Comparison of ENCODE assay signal across 8 mouse cellular contexts in the genomic region with DNA sequence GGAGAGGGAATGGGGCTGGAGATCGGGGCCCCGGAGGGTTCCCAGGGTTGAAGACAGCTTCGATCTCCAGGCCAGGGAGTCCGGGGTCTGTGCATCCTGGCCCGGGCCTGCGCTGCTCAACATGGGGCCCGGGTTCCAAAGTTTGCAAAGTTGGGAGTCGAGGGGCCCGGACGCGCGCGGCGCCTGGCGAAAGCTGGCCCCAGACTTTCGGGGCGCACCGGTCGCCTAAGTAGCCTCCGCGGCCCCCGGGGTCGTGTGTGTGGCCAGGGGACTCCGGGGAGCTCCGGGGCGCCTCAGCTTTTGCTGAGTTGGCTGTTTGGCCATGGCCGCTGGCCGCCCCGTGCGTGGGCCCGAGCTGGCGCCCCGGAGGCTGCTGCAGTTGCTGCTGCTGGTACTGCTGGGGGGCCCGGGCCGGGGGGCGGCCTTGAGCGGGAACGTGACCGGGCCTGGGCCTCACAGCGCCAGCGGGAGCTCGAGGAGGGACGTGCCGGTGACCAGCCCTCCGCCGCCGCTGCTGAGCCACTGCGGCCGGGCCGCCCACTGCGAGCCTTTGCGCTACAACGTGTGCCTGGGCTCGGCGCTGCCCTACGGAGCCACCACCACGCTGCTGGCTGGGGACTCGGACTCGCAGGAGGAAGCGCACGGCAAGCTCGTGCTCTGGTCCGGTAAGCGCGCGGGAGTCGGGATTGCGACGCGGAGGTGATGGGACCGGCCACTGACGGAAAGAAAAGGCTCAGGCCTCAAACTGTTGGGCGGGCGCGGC. TPM values are rescaled to one million over a fixed set of nuclear protein-coding genes. Genes with fewer than 3 reads are reported as not detected.
DNase-seq lines count a peak whose midpoint lies in the region; ATAC-seq lines count a peak whose summit lies in the region.

No protein-coding gene starts in this region.

- H3K4me1 ChIP-seq in lung, embryonic 15.5 days: peaks cover 25% of the 10 kb centered on the region

- H3K9me3 ChIP-seq in lung, embryonic 15.5 days: no peaks in the 10 kb centered on the region

- no peaks in the 10 kb centered on the region for H3K27me3 ChIP-seq in lung, embryonic 15.5 days

- peak; percentile 86 for ATAC-seq in lung, embryonic 15.5 days (ENCODE audit: borderline replicate concordance, extremely low read depth, low FRiP score, low TSS enrichment)

- peak overlapping the region; percentile 86 for H3K4me3 ChIP-seq in lung, embryonic 15.5 days

- 0% methylated on average over 74 of the region's 75 CpGs for WGBS in lung, embryonic 15.5 days

- H3K36me3 ChIP-seq in lung, embryonic 15.5 days: no peaks in the 10 kb centered on the region; the same call in 1 of the 2 replicates

- H3K4me2 ChIP-seq in lung, embryonic 15.5 days: peak overlapping the region; percentile 72

- H3K9ac ChIP-seq in lung, embryonic 15.5 days: peak overlapping the region; percentile 99

- peak; percentile 37 to 75 for DNase-seq in spleen, postnatal 4 days (ENCODE audit: low spot score in 2 of 2)
- no peak for DNase-seq in spleen, adult 12 weeks (ENCODE audit: low spot score)
- peak; percentile 81 for DNase-seq in embryo, embryonic 9.5 days (ENCODE audit: extremely low spot score)
- peak; percentile 22 for DNase-seq in heart, adult 8-10 months (ENCODE audit: low spot score)
- peak; percentile 71 for DNase-seq in kidney, adult 18-20 months
- peak; percentile 44 for DNase-seq in ovary, postnatal 14 days (ENCODE audit: low spot score)
- no peak for DNase-seq in layer of hippocampus, adult 9-10 months (ENCODE audit: low spot score)

- H3K27ac ChIP-seq in lung, embryonic 15.5 days: peak overlapping the region; percentile 97

RNA-seq across cellular contexts. Expression of a gene that starts 0.6 kb away (rescaled TPM):
- 1 to 10 TPM; 6.9 to 9.2 (median 7.7) TPM for total RNA-seq in heart, adult 8-10 months (2022)
- polyA plus RNA-seq in lung, embryonic 15.5 days (2015; fragmentation: Nextera tagmentation; extraction: Ambion mirVana): 39.2 and 41.6 TPM in 2 replicates

RNA-seq across cellular contexts. Expression of a gene that starts 31.9 kb away (rescaled TPM):
- 10 to 100 TPM; 14.2 to 19.6 (median 17.2) TPM for total RNA-seq in heart, adult 8-10 months (2022)
- polyA plus RNA-seq in lung, embryonic 15.5 days (2015; fragmentation: Nextera tagmentation; extraction: Ambion mirVana): 8.2 and 9.5 TPM in 2 replicates

RNA-seq across cellular contexts. Expression of a gene that starts 41.8 kb away (rescaled TPM):
- total RNA-seq in heart, adult 8-10 months (2022): 1 to 10 TPM; 2.0 to 2.7 (median 2.3) TPM
- polyA plus RNA-seq in lung, embryonic 15.5 days (2015; fragmentation: Nextera tagmentation; extraction: Ambion mirVana): 4.4 and 5.0 TPM in 2 replicates

Comparison
In these comparisons a context has a peak if more than half of its experiments do, and no peak if none do; other contexts are left out.
1. DNase-seq: peak in spleen, postnatal 4 days (2 of 2), embryo, embryonic 9.5 days (single experiment), heart, adult 8-10 months (single experiment), kidney, adult 18-20 months (single experiment) and ovary, postnatal 14 days (single experiment); none in spleen, adult 12 weeks (single experiment) and layer of hippocampus, adult 9-10 months (single experiment).